Mouse (Mus musculus) urinary bladder, postnatal 25 days (tissue): ENCODE measurements at regions not wholly inside any gene's neighbourhood (a gene's known extent, or its start where the extent isn't known, plus 50 kb on each side); places are given as distances from the start of the nearest gene placed in this dataset.

Experiments used
- DNase-seq: peaks from one replicate; pipeline ENCODE4 v3.0.0; 2022; ENCODE audit warnings: low spot score

DNA sequence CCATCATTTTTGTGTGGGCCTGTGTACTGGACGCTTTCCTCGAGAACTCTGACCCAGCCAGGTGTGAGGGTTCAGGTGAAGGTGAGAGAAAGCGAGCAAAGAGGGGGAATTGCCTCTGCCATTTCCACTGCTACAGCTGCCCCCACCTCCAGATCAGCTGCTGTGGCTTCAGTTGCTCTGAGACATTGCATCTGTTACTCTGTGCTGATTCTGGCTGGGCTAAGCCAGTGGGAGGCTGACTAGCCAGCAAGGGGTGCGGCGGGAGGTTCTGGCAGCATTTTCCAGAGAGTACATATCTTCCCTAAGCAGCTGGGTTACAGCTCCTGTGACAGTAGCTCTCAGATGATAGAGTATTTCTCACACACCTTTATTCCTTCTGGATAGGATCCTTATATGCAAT lies 712.7 kb upstream of the Cdh18 start:
- DNase-seq = no peak

DNA sequence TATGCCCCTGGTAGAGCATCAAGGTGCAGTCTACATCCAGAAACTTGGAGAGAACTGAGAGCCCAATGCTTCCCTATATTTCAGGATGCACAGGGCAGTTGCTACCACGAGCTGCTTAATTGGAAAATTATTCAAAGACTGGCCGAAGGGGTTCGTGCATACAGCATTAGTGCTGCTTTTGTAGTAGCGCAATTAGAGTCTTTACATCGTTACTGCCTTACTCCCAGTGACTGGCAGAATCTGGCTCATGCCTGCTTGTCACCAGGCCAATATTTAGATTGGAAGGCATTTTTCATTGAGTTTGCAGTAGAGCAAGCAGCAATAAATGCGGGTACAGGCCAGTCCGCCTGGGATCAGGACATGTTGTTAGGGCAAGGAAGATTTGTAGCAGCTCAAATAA lies 690.3 kb upstream of the Cdh18 start:
- DNase-seq = no peak

DNA sequence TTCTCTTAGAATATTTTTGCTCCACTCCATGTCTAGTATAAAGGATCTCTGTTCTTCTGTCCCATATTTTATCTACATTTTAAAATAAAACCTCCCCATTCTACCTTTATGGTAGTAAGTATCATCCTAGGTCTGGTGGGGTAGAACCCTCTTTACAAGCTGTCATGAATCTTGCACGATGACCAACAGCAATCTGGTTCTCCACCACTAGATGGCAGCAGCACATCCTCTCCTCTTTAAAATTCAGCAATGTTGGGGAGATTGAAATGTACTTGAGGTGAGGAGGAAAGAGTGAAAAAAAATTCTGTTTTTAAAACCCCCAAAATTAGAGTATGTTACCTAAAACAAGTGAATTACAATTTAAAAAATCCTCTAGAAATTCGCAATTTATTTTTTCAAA lies 663.6 kb upstream of the Cdh18 start:
- peak; percentile 12 for DNase-seq
